Mouse (Mus musculus) liver, postnatal 0 days (tissue): Measurements from ENCODE around the gene Rnf216.

ENCODE experiments used
- CTCF ChIP-seq: sonication (generic); IDR thresholded peaks from 2 replicates; pipeline ENCODE4 v1.5.1; 2016; ENCODE audit warnings: antibody characterized with exemption, low read depth
- EP300 ChIP-seq: IDR thresholded peaks from 2 replicates; pipeline ENCODE4 v1.6.1; 2016; ENCODE audit warnings: antibody characterized with exemption, low read depth, mild to moderate bottlenecking

DNA sequence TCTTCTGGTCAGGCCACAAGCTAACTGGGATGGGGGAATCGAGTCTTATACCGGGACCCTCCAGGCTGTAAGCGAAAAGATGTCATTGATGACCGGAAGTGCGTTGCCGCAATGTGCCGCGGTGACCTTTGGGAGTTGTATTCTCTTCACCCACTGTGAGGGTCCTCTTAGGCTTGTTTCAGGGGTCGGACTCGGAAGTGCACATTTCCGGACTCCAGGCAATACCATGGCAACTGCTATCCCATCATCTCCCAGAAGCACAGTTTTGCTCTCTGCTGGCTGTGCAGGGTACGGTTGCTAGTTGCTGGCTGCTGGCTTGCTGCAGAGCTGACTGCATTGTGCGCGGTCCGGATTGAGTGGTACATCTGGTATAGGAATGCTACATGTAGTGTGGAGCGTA, 16.3 kb upstream of the Rnf216 start:
- TF ChIP-seq CTCF: no peak
- TF ChIP-seq EP300: no peak
